Mouse (Mus musculus): ENCODE measurements around the gene Dmrt3.

- TF ChIP-seq POLR2A (IDR thresholded peaks at IDR 0.05; ENCODE audit: low read depth, low read length) (no peak), CTCF (conservative IDR thresholded peaks at IDR 0.05; ENCODE audit: insufficient read depth, insufficient read length, low read depth, low read length) (peak; percentile 90)
Observed at GRCm38 (mm10) chr19:25628490-25628889, 18.4 kb downstream of the Dmrt3 start.
